Mouse (Mus musculus): ENCODE measurements at regions not wholly inside any gene's neighbourhood (a gene's known extent, or its start where the extent isn't known, plus 50 kb on each side); places are given as distances from the start of the nearest gene placed in this dataset.
"Not testable (repeated sequence)": the region's sequence is repeated elsewhere in the genome, so short reads cannot be mapped to it uniquely, and the experiment has no call there.

DNA sequence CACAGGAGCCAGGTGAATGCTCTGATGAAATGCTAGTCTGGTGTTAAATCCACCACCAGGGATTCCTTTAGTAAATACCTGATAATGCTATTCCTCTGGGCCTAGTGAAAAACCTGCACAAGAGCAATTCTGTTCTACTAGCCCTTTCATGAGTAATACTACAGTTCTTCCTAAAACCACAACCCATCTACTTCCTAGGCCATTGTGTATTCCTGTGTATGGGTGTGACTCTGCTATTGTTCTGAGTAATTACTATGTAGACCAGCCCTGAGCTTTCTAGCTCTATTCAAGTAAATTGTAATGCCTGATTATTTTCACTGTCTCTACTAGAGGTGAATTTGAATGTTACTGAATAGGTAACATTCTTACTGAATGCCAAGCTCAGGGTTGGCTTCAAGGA lies 591.4 kb upstream of the Man1a start:
- H3K9ac ChIP-seq (replicated peaks; ENCODE audit: low read depth, low read length); H3K27ac ChIP-seq (ENCODE audit: low read length); H3K9me3 ChIP-seq (ENCODE audit: control insufficient read depth, low read length); H3K36me3 ChIP-seq (ENCODE audit: control insufficient read depth, insufficient read depth); ATAC-seq; H3K4me3 ChIP-seq (replicated peaks; ENCODE audit: low read length); H3K4me1 ChIP-seq (replicated peaks; ENCODE audit: control insufficient read depth, insufficient read depth, low read length); H3K27me3 ChIP-seq (replicated peaks; ENCODE audit: control insufficient read depth, insufficient read depth, low read length); H3K4me2 ChIP-seq (ENCODE audit: low read length): not testable (repeated sequence)

All from forebrain, embryonic 16.5 days (tissue).